Mouse (Mus musculus) bone marrow, adult 2 months (tissue): ENCODE data around the gene Ube2cbp.

Experiments used
- CTCF ChIP-seq: fragments of 200-500 bp; IDR thresholded peaks from 2 replicates; pipeline ENCODE4 v1.5.1; 2011; ENCODE audit warnings: low read length, control low read depth; ENCODE audit not compliant: control insufficient read depth, insufficient read depth
- POLR2A ChIP-seq: fragments of 200-500 bp; IDR thresholded peaks from 2 replicates; pipeline ENCODE4 v1.6.1; 2011; ENCODE audit warnings: low read depth, mild to moderate bottlenecking, control low read depth, low read length, borderline replicate concordance; ENCODE audit not compliant: control insufficient read depth

DNA sequence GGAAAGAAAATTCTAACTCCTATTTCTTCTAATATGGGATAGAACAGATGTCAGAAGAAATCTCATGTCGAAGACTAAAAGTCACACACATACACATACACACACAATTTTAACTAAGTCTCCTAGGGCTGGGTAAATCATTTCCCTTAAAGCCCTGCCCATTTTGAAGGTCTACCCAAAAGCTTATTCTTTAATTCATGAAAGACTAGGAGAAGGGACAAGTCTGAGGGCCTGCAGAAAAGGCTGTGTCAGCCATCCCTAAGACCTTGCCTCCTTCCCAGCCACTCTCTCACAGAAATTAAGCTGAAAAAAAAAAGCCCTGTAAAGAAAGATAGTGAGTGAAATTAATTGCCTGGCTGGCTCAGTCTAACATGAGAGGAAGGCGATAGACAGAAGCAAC, 128.0 kb downstream of the Ube2cbp start:
- TF ChIP-seq CTCF (no peak), POLR2A (no peak)
